Mouse (Mus musculus): ENCODE results near the gene Vmn1r10. TPM values are rescaled to one million over a fixed set of nuclear protein-coding genes. Genes with fewer than 3 reads are reported as not detected.

Gene Vmn1r10
- not detected for polyA plus RNA-seq (2014; fragmentation: Illumina TruSeq; extraction: RNeasy Lipid Tissue Mini Kit (QIAGEN cat#74804); ENCODE audit: low read depth, low replicate concordance)

GRCm38 (mm10) chr6:57109154-57109553, at the start of gene Vmn1r10:
TSS of gene Vmn1r10 (plus strand) at chr6:57109454.

GRCm38 (mm10) chr6:57066487-57066886, 42.8 kb upstream of the Vmn1r10 start, which contains the start of gene Vmn1r9:
TSS of gene Vmn1r9 (plus strand) at chr6:57066787.

GRCm38 (mm10) chr6:57133155-57133554, 23.9 kb downstream of the Vmn1r10 start, which contains the start of gene Vmn1r11:
TSS of gene Vmn1r11 (plus strand) at chr6:57133455.

GRCm38 (mm10) chr6:57156619-57157018, 47.4 kb downstream of the Vmn1r10 start, which contains the start of gene Vmn1r12:
TSS of gene Vmn1r12 (plus strand) at chr6:57156919.

Other genes starting within 250 kb of the Vmn1r10 start
- 20.8 TPM for gene Nt5c3, start 185.5 kb upstream of the Vmn1r10 start, polyA plus RNA-seq (2014; fragmentation: Illumina TruSeq; extraction: RNeasy Lipid Tissue Mini Kit (QIAGEN cat#74804); ENCODE audit: low read depth, low replicate concordance)
- gene Vmn1r4, start 185.4 kb upstream of the Vmn1r10 start, polyA plus RNA-seq (2014; fragmentation: Illumina TruSeq; extraction: RNeasy Lipid Tissue Mini Kit (QIAGEN cat#74804); ENCODE audit: low read depth, low replicate concordance): 0.46 TPM
- not detected for gene Vmn1r5, start 139.2 kb upstream of the Vmn1r10 start, polyA plus RNA-seq (2014; fragmentation: Illumina TruSeq; extraction: RNeasy Lipid Tissue Mini Kit (QIAGEN cat#74804); ENCODE audit: low read depth, low replicate concordance)
- gene Vmn1r6, start 112.2 kb upstream of the Vmn1r10 start, polyA plus RNA-seq (2014; fragmentation: Illumina TruSeq; extraction: RNeasy Lipid Tissue Mini Kit (QIAGEN cat#74804); ENCODE audit: low read depth, low replicate concordance): not detected
- gene Vmn1r7, start 84.1 kb upstream of the Vmn1r10 start, polyA plus RNA-seq (2014; fragmentation: Illumina TruSeq; extraction: RNeasy Lipid Tissue Mini Kit (QIAGEN cat#74804); ENCODE audit: low read depth, low replicate concordance): not detected
- not detected for gene Vmn1r8, start 77.2 kb upstream of the Vmn1r10 start, polyA plus RNA-seq (2014; fragmentation: Illumina TruSeq; extraction: RNeasy Lipid Tissue Mini Kit (QIAGEN cat#74804); ENCODE audit: low read depth, low replicate concordance)
- gene Vmn1r9, start 42.7 kb upstream of the Vmn1r10 start, polyA plus RNA-seq (2014; fragmentation: Illumina TruSeq; extraction: RNeasy Lipid Tissue Mini Kit (QIAGEN cat#74804); ENCODE audit: low read depth, low replicate concordance): not detected
- gene Vmn1r11, start 24.0 kb downstream of the Vmn1r10 start, polyA plus RNA-seq (2014; fragmentation: Illumina TruSeq; extraction: RNeasy Lipid Tissue Mini Kit (QIAGEN cat#74804); ENCODE audit: low read depth, low replicate concordance): not detected
- not detected for gene Vmn1r12, start 47.5 kb downstream of the Vmn1r10 start, polyA plus RNA-seq (2014; fragmentation: Illumina TruSeq; extraction: RNeasy Lipid Tissue Mini Kit (QIAGEN cat#74804); ENCODE audit: low read depth, low replicate concordance)
- not detected for gene Vmn1r13, start 93.8 kb downstream of the Vmn1r10 start, polyA plus RNA-seq (2014; fragmentation: Illumina TruSeq; extraction: RNeasy Lipid Tissue Mini Kit (QIAGEN cat#74804); ENCODE audit: low read depth, low replicate concordance)
- not detected for gene Vmn1r14, start 122.2 kb downstream of the Vmn1r10 start, polyA plus RNA-seq (2014; fragmentation: Illumina TruSeq; extraction: RNeasy Lipid Tissue Mini Kit (QIAGEN cat#74804); ENCODE audit: low read depth, low replicate concordance)
- not detected for gene Vmn1r15, start 148.5 kb downstream of the Vmn1r10 start, polyA plus RNA-seq (2014; fragmentation: Illumina TruSeq; extraction: RNeasy Lipid Tissue Mini Kit (QIAGEN cat#74804); ENCODE audit: low read depth, low replicate concordance)
- gene Vmn1r16, start 220.0 kb downstream of the Vmn1r10 start, polyA plus RNA-seq (2014; fragmentation: Illumina TruSeq; extraction: RNeasy Lipid Tissue Mini Kit (QIAGEN cat#74804); ENCODE audit: low read depth, low replicate concordance): not detected

All from adipose tissue, adult 10 weeks (tissue).